Mouse (Mus musculus) embryonic facial prominence, embryonic 12.5 days (tissue): ENCODE data around the gene Nkx1-1. TPM values are rescaled to one million over a fixed set of nuclear protein-coding genes. Genes with fewer than 3 reads are reported as not detected.
A peak's percentile ranks its signal among the peaks of the same experiment; 100 is the strongest.

Experiments used
- ATAC-seq: fragments of 200-750 bp; cut with Nextera tagmentation; 2 replicates; pipeline ENCODE4 v1.8.0; 2017; ENCODE audit not compliant: insufficient number of reproducible peaks, insufficient read depth, low FRiP score, low TSS enrichment
- H3K27ac ChIP-seq: fragments of 300-500 bp; sonication (generic); 2 replicates; pipeline ENCODE4 v1.5.1; 2016; ENCODE audit warnings: mild to moderate bottlenecking
- H3K27me3 ChIP-seq: fragments of 300-500 bp; sonication (generic); 2 replicates; pipeline ENCODE4 v1.6.1; 2016; ENCODE audit warnings: mild to moderate bottlenecking, moderate library complexity
- H3K36me3 ChIP-seq: fragments of 300-500 bp; sonication (generic); 2 replicates; pipeline ENCODE4 v1.6.1; 2016; ENCODE audit warnings: mild to moderate bottlenecking
- H3K4me1 ChIP-seq: fragments of 300-500 bp; sonication (generic); 2 replicates; pipeline ENCODE4 v1.6.1; 2016
- H3K4me2 ChIP-seq: fragments of 300-500 bp; sonication (generic); replicated peaks from 2 replicates; pipeline ENCODE4 v1.6.1; 2016; ENCODE audit warnings: mild to moderate bottlenecking, moderate library complexity
- H3K4me3 ChIP-seq: fragments of 300-500 bp; sonication (generic); 2 replicates; pipeline ENCODE4 v1.5.1; 2016; ENCODE audit warnings: mild to moderate bottlenecking
- H3K9ac ChIP-seq: fragments of 300-500 bp; sonication (generic); 2 replicates; pipeline ENCODE4 v1.6.1; 2016; ENCODE audit warnings: mild to moderate bottlenecking, moderate library complexity
- H3K9me3 ChIP-seq: fragments of 300-500 bp; sonication (generic); 2 replicates; pipeline ENCODE4 v1.6.1; 2016; ENCODE audit warnings: mild to moderate bottlenecking, moderate library complexity
- WGBS: fragments of 180-500 bp; shearing (Covaris S2); methylation state at CpG from one replicate; pipeline ENCODE4 v1.1.7; 2016; 5-methylcytosine and 5-hydroxymethylcytosine counted together
- polyA plus RNA-seq: library from polyadenylated mRNA; unstranded; fragments of >200 nt; fragmentation: Nextera tagmentation; extraction: Ambion mirVana; gene quantifications from 2 replicates; pipeline ENCODE4 v1.2.1, GENCODE M21; 2016

Gene Nkx1-1
- polyA plus RNA-seq: not detected in 2 replicates

DNA sequence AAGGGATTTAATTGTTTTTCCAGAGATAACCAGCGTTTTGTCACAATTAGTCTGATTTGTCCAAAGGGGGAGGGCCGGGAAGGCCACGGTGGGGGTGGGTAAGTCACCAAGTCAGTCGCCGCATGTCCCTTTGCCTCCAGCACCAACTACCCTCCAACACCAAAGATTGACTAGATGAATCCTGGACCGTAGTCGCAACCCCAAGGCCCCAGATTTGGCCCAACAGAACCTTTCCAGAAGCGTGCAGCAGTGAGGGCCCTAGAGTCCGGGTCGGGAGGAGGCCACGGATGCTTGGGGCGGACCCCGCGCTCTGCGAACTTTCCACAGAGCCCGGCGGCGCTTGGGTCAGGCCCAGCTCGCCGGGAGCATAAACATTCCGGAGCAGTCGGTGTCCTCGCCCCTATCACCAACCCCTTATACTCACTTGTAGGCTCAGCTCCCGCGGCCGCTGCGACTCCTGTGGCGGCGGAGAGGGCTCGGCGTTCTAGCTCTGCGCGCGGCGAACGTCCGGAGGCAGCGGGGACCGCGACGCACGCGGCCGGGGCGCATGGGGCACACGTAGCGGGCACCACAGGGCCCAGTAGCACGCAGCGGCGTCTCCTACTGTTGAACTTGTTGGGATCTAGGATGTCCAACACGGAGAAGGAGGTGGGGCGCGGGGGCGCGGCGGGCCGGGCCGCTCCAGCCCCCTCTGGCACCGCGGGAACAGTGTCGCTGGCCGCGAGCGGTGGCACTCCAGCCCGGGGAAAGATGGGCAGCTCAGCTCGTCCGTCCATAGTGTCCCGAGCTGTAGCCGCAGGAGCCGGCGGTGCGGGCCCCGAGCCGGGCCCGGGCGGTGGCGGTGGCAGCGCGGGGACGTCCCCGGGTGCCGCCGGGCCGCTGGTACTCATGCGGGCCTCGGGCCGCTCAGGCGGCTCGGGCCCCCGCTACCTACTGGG, at the start of gene Nkx1-1:
Gene Nkx1-1 (minus strand): TSS at position 776 of the 938 bp plus-strand sequence.
- Histone ChIP-seq H3K4me1 (peaks cover 29% of the 10 kb centered on the region), H3K27me3 (peaks cover 99% of the 10 kb centered on the region), H3K27ac (no peak within 1 kb of the TSS), H3K9me3 (no peaks in the 10 kb centered on the region), H3K9ac (0 out of 2 replicates have a peak within 1 kb of the TSS, but pooled peaks have one; percentile 9), H3K4me2 (peak within 1 kb of the TSS; percentile 44), H3K36me3 (no peaks in the 10 kb centered on the region), H3K4me3 (peak within 1 kb of the TSS; percentile 28)
- 2% methylated on average over 90 of the region's 90 CpGs for WGBS
- no peak for ATAC-seq

DNA sequence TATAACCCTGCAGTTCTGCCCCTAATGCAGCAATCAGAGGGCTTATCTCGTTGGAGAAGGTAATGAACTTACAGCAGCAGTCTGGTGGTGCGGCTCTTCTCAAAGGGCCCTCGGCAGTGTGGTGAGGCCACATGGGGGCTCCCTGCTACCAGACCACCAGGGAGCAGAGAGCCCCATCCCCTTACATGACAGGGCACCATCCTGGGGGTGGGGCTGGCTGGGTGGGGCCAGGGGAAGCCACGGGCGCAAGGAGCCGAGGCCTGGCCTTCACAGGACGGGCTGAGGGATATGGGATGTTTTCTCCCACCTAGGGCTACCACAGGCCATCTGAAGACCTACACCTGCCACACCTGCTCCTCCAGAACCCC, 47.5 kb upstream of the Nkx1-1 start:
- no peak overlapping the region for H3K4me2 ChIP-seq
- H3K27ac ChIP-seq: no peak overlapping the region
- 0 out of 2 replicates have a peak, but pooled peaks cover 2% of the 10 kb centered on the region for H3K4me1 ChIP-seq
- peaks cover 4% of the 10 kb centered on the region; the same call in 1 of the 2 replicates for H3K27me3 ChIP-seq
- H3K9me3 ChIP-seq: no peaks in the 10 kb centered on the region
- no peaks in the 10 kb centered on the region for H3K36me3 ChIP-seq
- no peak overlapping the region for H3K9ac ChIP-seq
- WGBS: 49% methylated on average over 7 of the region's 7 CpGs
- no peak overlapping the region for H3K4me3 ChIP-seq
- no peak for ATAC-seq

DNA sequence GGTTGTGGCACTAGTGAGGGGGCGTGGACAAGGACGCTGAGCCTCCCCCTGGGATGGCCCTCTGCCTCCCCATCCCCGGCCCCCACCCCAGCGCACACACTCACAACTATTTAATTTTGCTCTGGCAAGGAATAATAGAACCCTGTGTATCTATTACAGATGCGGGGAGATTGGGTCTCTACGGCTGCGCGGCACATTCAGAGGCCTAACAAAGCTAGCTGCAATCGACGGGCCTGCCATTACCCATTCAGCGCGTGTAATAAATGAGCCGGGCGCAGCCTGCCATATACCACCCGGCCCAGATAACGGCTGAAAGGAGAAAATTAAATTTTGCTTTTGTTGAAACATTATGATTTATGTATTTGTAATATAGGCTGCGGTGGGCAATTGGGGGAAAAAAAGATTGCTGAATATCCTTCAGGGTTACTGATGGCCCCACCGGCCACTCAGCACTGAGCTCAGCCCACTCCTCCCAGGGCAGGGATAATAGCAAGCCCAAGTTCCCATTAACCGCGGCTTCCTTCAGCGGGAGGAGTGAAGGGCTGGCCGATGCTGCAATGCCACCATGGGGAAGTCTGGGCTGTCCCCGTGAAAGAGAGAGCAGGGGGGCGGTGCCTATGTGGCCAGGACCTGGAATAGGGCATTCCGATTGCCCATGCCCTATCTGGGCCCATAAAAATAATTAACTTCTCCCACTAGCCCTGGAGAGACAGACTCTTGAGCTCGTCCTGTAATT, 47.0 kb upstream of the Nkx1-1 start:
- Histone ChIP-seq H3K27ac (no peak overlapping the region), H3K9me3 (no peaks in the 10 kb centered on the region), H3K27me3 (0 out of 2 replicates have a peak, but pooled peaks cover 2% of the 10 kb centered on the region), H3K36me3 (no peaks in the 10 kb centered on the region), H3K4me3 (no peak overlapping the region), H3K9ac (no peak overlapping the region), H3K4me2 (no peak overlapping the region), H3K4me1 (0 out of 2 replicates have a peak, but pooled peaks cover 2% of the 10 kb centered on the region)
- no peak for ATAC-seq
- WGBS: 65% methylated on average over 26 of the region's 26 CpGs

DNA sequence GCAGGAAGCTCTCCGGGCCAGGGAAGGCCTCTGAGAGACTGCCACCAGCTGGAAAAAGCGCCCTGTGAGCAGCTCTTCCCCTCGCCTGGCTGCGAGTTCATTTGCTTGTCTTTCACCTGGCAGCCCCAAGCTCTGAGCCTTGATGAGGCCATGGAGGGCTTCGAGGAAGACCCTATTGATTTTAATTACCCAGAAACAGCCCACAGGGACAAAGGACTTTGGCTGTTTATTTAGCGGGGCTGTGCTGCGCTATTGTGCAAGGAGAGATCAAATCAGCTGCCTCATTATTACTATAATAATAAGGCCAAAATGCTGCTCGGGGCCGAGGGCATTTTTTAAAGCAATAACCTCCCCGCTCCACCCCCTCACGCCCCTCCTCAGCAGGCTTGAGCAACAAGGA, 31.7 kb upstream of the Nkx1-1 start:
- no peaks in the 10 kb centered on the region for H3K9me3 ChIP-seq
- no peak overlapping the region for H3K4me3 ChIP-seq
- no peak overlapping the region for H3K9ac ChIP-seq
- no peaks in the 10 kb centered on the region for H3K36me3 ChIP-seq
- no peak overlapping the region for H3K4me2 ChIP-seq
- H3K27me3 ChIP-seq: 0 out of 2 replicates have a peak, but pooled peaks cover 6% of the 10 kb centered on the region
- H3K4me1 ChIP-seq: peaks cover 4% of the 10 kb centered on the region; the same call in 1 of the 2 replicates
- no peak for ATAC-seq
- 47% methylated on average over 11 of the region's 11 CpGs for WGBS
- H3K27ac ChIP-seq: no peak overlapping the region

DNA sequence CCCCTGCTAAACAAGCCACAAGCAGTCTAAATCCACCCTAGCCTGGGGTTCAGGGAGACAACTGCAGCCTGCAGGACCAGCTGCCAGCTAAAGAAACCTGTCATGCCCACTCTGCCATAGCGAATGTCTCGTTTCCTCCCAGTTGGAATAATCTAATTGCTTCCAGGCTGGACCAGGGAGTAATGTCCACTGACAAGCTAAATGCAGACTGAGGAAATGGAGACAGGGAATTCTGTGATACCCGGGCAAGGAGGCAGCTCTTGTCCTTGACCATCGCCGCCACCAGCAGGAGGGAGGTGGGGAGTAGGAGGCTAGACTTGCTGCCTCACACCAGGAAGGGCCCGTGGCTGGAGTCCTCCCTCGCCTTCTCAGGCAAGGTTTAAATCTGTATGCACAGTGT, 30.6 kb upstream of the Nkx1-1 start:
- Histone ChIP-seq H3K36me3 (no peaks in the 10 kb centered on the region), H3K9ac (no peak overlapping the region)
- WGBS: 35% methylated on average over 7 of the region's 7 CpGs

DNA sequence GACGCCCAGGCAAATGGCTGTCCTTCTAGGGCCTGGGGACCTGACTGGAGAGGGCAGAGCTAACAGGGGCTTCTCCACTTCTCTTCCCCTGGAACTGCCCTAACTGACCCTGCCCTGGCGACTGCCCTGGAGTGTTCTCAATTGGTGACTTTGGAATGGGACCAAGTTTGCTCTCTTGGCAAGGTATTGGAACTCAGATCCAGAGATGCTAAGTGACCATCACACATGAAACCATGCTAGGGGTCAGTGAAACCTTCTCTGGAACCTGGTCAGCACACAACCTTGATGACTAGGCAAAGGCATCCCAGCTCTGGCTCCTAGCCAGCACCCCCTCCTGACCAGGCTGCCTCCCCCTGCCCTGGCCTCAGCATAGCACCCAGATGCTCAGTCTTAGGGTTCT, 25.3 kb upstream of the Nkx1-1 start:
- no peaks in the 10 kb centered on the region for H3K36me3 ChIP-seq
- no peak for ATAC-seq
- H3K4me1 ChIP-seq: no peaks in the 10 kb centered on the region
- H3K27me3 ChIP-seq: 0 out of 2 replicates have a peak, but pooled peaks cover 18% of the 10 kb centered on the region
- H3K4me3 ChIP-seq: no peak overlapping the region
- H3K9ac ChIP-seq: no peak overlapping the region
- no peak overlapping the region for H3K27ac ChIP-seq
- WGBS: 77% methylated on average over 2 of the region's 2 CpGs
- no peak overlapping the region for H3K4me2 ChIP-seq
- H3K9me3 ChIP-seq: no peaks in the 10 kb centered on the region

More for the DNA sequence above, 30.6 kb upstream of the Nkx1-1 start:
- Histone ChIP-seq H3K27me3 (0 out of 2 replicates have a peak, but pooled peaks cover 13% of the 10 kb centered on the region), H3K27ac (no peak overlapping the region), H3K4me2 (no peak overlapping the region), H3K9me3 (no peaks in the 10 kb centered on the region), H3K4me1 (peaks cover 4% of the 10 kb centered on the region; the same call in 1 of the 2 replicates), H3K4me3 (no peak overlapping the region)
- ATAC-seq: no peak

DNA sequence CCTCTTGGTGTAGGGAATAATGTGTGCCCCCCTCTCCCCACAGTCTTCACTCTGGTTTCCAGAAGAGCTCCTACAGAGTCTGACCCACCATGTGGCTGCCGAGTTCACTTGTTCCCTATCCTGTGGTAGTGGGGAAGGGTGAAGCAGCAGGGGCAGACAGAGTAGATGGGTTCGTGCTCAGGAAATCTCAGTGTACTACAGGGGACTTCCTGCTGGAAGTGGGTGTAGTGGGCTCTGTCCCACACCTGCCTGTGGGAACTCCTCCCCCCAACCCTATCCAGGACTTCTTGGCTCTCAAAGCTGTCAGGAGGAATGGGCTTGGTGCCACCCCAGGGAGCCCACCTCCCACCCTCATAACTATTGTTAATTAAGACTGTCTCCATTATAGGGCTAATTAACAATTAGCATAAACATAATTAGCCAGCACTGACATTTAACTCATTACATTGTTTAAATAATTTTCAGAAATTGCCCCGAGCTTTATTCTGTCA, 24.4 kb upstream of the Nkx1-1 start:
- no peak overlapping the region for H3K4me3 ChIP-seq
- WGBS: 51% methylated on average over 3 of the region's 3 CpGs
- no peak overlapping the region for H3K4me2 ChIP-seq
- no peak overlapping the region for H3K9ac ChIP-seq
- no peaks in the 10 kb centered on the region for H3K36me3 ChIP-seq
- 0 out of 2 replicates have a peak, but pooled peaks cover 14% of the 10 kb centered on the region for H3K27me3 ChIP-seq
- no peak overlapping the region for H3K27ac ChIP-seq
- no peaks in the 10 kb centered on the region for H3K9me3 ChIP-seq
- no peaks in the 10 kb centered on the region for H3K4me1 ChIP-seq
- ATAC-seq: no peak

DNA sequence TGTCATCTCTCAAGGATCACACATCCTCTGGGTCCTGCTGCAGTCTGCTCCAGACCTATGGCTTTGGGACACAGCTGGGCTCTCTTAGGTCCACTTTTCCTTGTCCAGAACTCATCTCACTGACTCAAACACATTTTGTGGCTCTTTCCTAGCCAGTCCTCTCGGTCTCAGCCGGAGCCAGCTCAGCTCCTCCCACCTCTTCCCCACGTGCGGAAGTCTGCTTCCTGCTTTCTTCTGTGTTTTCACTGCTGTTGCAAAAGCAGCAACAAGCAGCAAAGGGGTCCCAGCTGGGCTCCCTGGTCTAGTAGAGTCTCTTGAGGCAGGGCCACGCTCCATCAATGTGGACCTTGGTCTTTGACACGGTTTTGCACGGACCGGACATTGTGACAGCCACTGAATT, 22.0 kb upstream of the Nkx1-1 start:
- WGBS: 53% methylated on average over 8 of the region's 8 CpGs

DNA sequence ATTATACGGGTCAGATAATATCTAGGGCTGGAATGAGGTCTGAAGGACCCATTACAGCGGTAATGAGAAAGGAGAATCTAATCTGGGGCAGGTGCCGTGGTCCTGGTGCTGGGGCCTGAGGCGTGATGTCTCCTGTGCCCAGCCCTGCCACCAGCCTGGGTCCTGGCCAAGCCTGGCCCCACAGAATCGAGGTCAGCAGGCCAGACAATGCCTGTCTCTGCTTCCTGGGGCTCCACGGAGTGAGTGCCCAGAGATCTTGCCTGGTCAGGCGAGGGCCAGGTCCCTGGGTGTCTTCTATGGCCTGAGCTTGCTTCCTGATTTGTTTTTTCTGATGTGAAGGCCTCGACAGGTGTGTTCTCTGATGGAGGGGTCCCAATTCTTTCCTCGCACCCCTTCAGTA, 10.0 kb upstream of the Nkx1-1 start:
- WGBS: 47% methylated on average over 9 of the region's 9 CpGs
- Histone ChIP-seq H3K9me3 (no peaks in the 10 kb centered on the region), H3K4me3 (no peak overlapping the region), H3K36me3 (no peaks in the 10 kb centered on the region), H3K4me1 (peaks cover 6% of the 10 kb centered on the region; the same call in 1 of the 2 replicates), H3K27ac (no peak overlapping the region), H3K27me3 (peaks cover 64% of the 10 kb centered on the region), H3K9ac (no peak overlapping the region), H3K4me2 (no peak overlapping the region)
- ATAC-seq: no peak

More for the DNA sequence above, 22.0 kb upstream of the Nkx1-1 start:
- Histone ChIP-seq H3K4me2 (no peak overlapping the region), H3K9ac (no peak overlapping the region), H3K36me3 (no peaks in the 10 kb centered on the region), H3K27me3 (0 out of 2 replicates have a peak, but pooled peaks cover 11% of the 10 kb centered on the region), H3K9me3 (no peaks in the 10 kb centered on the region), H3K4me1 (no peaks in the 10 kb centered on the region), H3K27ac (no peak overlapping the region), H3K4me3 (no peak overlapping the region)
- ATAC-seq: no peak

DNA sequence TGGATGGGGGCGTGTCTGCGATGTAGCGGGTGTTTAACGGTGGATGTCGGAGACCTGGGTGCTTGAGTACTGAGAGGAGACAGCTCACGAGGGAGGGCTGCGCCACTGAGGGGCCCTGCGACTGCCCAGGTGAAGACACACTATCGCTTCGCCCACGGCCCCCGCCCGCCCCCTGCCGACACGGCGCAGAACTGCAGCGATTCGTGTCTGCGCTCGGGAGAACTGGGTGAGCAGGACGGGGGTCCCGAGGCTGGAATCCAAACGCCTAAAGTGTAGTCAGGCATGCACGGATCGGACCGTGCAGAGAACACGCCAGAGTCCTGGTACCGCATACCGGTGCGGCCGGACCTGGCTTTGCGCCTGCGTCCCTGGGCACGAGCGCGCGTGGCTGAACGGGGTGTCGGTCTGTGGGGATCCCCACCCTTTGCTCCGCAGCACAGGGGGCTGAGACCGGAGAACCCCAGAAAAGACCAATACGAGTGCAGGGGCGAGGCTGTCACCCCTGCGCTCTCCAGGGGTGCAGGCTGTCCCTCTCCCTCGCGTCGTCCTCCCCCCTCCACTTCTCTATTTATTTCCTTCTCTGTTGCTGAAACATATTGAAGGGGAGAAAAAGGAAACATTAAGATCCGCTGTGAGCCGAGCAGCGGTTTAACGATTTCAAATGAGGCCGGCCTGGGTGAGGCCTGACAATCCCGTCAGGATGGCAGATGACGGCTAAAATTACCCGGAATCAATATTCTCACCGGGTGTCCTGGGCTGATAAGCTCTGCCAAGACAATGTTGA, 9.3 kb upstream of the Nkx1-1 start:
- Histone ChIP-seq H3K27me3 (peaks cover 69% of the 10 kb centered on the region), H3K9ac (peak overlapping the region; percentile 42; the same call in 1 of the 2 replicates), H3K4me3 (peak overlapping the region; percentile 30), H3K36me3 (no peaks in the 10 kb centered on the region), H3K27ac (no peak overlapping the region), H3K4me2 (peak overlapping the region; percentile 54), H3K4me1 (peaks cover 6% of the 10 kb centered on the region; the same call in 1 of the 2 replicates), H3K9me3 (no peaks in the 10 kb centered on the region)
- peak; percentile 26; the same call in 1 of the 2 replicates for ATAC-seq
- 5% methylated on average over 56 of the region's 56 CpGs for WGBS

DNA sequence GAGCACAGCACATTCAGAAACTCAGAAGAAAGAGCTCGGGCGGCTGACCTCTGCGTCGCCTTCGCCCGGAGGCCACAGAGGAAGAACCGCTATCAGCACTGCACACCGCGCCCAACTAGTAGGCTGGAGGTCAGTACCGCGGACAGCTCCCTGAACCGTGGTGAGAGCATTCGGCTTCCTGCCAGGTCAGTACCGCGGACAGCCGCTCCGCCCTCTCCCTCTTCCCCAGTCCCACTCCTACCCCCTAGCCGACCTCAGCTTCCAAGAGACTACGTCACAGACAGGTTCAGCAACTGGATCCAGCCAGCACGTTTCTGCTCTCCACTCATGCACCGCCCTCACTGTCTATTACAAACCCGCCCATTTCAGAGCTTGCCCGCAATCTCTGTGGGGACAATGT, 4.4 kb upstream of the Nkx1-1 start:
- peaks cover 92% of the 10 kb centered on the region for H3K27me3 ChIP-seq
- H3K27ac ChIP-seq: no peak overlapping the region
- no peak overlapping the region for H3K4me2 ChIP-seq
- H3K9ac ChIP-seq: no peak overlapping the region
- H3K4me3 ChIP-seq: no peak overlapping the region
- H3K9me3 ChIP-seq: no peaks in the 10 kb centered on the region
- no peaks in the 10 kb centered on the region for H3K36me3 ChIP-seq
- peak; percentile 82 for ATAC-seq
- H3K4me1 ChIP-seq: peaks cover 19% of the 10 kb centered on the region
- 2% methylated on average over 23 of the region's 23 CpGs for WGBS
